Mouse (Mus musculus): ENCODE measurements around the gene Ctrc. TPM values are rescaled to one million over a fixed set of nuclear protein-coding genes. Genes with fewer than 3 reads are reported as not detected.

Gene Ctrc
- polyA plus RNA-seq, 2 experiments from 2014 or later, result not detected

DNA sequence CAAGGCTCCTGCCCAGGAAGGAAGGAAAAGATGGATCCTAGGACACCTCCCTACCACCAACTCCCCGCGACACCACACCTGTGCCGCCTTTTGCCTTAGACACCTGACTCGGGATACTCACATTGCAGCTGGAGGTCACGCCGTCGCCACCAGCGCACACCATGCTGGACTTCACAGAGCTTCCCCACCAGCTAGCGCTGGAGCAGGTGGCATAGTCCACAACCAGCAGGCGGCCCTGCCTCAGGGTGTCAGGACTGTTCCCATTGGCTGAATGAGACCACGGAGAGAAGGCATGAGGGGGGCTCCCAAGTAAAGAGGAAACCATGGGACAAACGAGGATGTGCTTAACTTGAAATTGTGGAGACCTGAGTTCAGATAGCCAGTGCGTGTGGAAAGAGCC is 27.3 kb downstream of the Ctrc start:
- ATAC-seq, result no peak

DNA sequence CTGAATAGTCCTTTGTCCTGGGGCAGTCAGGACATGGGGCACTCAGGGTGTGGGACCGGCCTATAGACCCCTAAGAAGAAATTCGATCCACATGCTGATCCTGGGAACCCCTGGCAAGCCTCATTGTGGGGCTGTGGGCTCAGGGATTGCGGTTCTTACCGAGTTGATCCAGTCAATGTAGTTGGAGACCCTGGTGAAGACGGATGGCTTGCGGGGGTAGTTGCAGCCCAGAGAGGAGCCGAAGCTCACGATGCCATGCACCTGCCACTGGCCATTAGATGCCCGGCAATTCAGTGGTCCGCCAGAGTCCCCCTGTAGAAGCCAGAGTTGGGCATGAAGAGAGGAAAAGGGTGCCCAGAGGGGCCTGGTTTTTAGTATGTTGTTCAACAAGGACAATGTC is 28.5 kb downstream of the Ctrc start:
- ATAC-seq, result no peak

DNA sequence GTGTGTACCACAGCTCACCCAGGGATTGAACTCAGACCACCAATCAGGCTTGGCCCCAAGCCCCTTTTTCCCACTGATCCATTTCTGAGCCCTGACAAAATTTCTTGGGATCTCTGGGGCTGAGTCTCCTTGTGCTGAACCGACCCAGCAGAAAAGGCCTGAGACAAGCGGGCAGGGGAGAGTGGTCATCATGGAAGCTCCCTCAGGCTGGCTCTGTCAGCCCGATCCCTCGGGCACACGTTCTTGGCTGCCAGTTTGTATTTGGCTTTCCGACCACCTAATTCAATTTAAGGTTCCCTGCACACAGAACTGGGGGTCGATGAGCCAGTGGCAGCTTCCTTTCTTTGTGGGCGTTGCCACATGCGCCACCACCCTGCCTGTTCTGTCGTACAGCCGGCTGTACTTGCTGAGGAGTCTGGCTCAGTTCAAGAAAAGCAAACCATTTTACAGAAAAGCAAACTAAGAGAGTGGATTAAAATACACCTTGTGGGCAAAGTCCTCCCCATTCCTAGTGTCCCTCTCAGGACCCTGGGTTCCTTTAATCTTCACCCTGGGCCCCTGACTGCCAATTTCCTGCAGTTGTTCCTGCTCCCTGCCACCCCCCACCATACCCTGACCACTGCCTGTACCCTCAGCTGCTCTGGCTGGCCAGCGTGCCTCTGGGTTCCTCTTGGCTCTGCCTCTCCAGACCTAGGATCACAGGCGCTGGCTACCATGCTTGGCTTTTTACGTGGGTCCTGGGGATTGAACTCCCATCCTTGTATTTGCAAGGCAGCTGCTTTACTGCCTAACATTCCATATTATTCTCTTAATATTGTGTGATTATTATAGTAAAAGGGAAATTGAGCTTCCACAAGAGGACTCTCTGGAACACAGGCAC is 29.1 kb downstream of the Ctrc start:
- no peak for ATAC-seq

DNA sequence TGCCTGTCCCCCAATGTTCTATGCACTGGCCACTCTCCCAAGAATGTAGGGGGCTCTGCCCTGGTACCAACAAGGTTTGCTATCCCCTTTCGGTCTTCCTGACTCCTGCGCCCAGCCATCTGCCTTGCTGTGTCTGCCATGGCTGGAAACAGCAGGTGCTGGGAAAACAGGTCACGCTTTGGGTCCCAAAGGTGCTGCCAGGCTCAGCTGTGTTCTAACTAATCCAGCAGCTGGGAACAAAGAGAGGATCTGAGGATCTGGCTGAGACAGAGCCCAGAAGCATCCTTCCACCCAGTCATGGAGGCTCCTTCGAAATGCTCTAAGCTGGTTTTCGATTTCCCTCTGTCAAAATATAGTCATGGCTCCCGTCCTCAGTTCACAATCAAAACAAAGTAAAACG is 29.9 kb downstream of the Ctrc start:
- ATAC-seq, result no peak

DNA sequence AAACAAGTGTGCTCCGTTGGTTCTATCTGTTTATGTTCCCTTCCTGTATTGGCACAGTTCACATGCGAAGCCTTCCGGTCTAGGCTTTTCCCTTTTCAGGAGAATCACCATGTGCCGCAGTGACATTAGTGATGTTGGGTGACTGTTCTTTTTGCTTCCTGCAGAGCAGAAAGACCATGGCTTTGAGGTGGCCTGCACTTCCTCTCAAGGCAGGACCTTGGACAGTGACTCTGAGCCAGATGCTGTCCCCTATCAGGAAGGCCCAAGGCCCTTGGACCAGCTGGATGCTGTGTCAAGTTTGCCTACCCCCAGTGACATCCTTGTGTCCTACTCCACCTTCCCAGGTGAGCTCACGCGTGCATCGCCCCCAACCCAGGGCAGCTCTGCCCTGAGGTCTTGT is 34.8 kb downstream of the Ctrc start:
- no peak for ATAC-seq

DNA sequence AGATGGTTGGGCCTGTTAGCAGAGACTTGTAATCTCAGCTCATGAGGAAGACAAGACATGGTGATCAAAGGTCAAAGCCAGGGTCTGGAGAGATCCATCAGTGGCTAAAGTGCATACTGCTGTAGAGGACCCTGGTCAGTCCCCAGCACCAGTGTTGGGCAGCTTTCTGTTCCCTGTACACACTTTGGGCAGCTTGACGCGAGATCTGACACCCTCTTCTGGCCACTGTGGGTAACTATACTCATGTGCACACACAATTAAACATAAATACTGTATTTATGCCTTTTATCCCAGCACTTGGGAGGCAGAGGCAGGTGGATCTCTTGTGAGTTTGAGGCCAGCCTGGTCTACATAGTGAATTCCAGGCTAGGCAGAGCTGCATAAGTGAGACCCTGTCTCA is 35.2 kb downstream of the Ctrc start:
- ATAC-seq, result no peak

DNA sequence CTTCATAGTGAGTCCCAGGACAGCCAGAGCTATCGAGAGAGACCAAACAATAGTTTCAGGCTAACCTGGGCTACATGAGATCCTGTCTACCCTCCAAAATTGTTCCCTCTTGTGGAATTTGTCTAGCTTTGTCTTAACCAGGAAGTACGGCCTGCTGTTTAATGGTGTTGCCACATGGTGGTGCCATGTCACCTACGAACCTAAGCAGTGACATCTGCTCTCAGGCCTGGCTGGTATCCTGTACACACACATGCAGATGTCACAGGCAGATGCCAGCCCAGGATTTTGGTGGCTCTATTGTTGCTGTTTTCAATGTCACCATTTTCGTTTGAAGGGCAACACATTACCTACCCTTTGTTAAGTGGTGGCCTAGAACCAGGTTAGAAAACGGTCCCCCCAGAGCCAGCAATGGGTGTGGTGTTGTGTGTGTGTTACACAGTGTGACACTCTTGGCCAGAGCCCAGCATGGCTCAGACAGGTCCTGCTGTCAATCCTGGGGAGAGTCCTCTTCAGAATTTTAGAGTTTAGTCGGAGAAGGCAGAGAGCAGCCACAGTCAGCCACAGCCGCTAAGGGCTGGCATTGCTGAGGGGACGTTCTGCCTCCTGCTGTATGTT is 36.2 kb downstream of the Ctrc start:
- peak; percentile 66 for ATAC-seq

DNA sequence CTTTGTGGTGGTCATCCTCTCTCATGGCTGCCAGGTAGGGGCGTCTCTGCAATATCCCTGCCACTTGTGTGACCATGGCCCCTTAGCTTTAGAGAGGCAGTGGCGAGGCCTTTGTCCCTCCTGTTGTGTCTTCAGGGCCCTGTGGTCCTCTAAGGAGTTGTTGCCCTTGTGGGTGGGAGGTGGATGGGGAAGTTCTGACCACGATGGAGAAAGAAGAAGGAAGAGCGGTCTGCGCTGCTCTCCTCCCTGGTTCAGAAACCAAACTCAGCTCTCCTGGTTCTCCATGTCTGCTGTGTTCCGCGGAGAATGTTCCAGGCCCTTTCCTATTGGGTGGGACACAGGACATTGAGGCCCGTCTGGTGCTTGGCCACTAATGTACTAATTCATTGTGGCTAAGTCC is 40.3 kb downstream of the Ctrc start:
- ATAC-seq, result no peak

DNA sequence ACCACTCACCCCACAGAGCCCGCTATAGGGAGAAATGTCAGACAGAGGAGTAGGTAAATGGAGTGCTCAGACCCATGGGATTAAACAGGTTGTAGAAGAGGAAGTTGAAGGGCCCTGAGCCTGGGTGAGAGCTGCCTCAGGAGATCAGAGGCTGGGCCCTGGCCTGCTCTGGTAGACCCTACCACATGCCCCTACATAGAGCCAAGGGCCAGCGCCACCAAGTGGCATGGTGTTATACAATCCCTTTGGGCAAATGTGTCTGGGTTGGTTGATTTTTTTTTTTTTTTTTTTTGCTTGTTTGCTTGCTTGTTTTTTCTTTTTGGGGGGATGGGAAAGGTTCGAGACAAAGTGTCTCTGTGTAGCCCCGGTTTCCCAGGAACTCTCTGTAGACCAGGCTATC is 42.1 kb downstream of the Ctrc start:
- ATAC-seq, result no peak

DNA sequence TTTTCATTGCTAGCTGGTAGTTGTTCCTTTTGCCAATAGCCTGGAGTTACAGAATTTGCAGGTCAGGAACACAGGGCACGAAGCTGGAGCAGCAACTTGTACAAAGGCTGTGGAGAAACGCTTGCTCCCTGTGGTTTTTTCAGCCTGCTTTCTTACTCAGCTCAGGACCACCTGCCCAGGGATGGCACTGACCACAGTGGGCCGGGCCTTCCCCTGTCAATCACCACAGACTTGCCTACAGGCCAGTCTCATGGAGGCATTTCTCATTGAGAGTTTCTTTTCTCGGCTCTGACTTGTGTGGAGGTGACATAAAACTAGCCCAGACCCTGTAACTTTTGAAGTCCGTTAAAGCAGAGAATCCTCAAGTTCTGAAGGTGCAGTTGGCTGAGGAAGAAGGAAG is 48.6 kb downstream of the Ctrc start:
- no peak for ATAC-seq

DNA sequence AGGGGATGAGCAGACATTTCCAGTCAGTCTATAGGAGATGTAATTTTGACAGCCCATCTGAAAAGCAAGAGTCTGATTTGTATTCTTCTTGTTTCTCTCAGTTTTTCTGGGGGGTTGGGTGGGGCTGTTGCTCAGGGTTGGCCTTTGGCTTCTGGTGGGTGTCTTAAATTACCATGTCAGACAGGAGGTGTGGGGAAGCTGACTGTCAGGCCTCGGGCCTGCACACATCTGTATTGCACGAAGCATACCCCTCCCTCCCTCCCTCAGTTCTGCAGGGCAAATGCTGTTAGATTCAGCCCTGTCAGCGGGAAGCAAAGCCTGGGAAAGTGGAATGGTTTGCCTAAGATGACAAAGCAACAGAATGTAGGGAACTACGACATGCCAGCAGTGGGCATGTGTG is 49.2 kb downstream of the Ctrc start:
- ATAC-seq, result no peak

DNA sequence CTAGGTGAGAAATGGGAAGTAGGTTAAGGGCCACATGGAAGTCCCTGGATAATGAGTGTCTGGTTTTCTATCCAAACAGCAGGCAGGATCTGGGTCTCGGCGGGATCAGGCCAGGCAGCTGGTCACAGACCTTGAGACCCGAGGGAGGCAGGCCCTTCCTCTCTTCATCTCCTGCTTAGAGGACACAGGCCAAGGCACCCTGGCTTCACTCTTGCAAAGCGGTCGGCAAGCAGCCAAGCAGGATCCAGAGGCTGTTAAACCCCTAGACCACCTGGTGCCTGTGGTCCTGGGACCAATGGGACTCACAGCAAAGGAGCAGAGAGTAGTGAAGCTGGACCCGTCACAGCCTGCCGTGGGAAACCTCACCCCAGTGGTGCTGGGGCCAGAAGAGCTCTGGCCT is 49.8 kb downstream of the Ctrc start:
- no peak for ATAC-seq

DNA sequence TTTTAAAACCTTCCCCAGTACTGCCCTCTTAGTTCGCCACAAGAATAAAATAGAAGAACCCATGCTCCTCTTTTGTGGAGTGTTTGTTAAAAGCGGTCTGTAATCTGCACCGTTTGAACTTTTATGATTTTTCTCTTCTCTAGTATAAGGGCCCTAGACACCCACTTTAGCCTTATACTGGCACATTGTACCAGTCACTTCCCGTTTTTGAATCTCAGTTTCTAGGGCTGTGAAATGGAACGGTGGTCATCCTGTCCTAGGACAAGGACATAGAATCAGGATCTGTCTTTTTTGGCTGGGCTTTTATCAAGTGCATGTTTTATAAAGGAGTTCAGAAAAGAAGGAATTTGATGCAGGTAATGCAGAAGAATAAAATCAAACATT is 52.0 kb downstream of the Ctrc start:
- no peak for ATAC-seq

DNA sequence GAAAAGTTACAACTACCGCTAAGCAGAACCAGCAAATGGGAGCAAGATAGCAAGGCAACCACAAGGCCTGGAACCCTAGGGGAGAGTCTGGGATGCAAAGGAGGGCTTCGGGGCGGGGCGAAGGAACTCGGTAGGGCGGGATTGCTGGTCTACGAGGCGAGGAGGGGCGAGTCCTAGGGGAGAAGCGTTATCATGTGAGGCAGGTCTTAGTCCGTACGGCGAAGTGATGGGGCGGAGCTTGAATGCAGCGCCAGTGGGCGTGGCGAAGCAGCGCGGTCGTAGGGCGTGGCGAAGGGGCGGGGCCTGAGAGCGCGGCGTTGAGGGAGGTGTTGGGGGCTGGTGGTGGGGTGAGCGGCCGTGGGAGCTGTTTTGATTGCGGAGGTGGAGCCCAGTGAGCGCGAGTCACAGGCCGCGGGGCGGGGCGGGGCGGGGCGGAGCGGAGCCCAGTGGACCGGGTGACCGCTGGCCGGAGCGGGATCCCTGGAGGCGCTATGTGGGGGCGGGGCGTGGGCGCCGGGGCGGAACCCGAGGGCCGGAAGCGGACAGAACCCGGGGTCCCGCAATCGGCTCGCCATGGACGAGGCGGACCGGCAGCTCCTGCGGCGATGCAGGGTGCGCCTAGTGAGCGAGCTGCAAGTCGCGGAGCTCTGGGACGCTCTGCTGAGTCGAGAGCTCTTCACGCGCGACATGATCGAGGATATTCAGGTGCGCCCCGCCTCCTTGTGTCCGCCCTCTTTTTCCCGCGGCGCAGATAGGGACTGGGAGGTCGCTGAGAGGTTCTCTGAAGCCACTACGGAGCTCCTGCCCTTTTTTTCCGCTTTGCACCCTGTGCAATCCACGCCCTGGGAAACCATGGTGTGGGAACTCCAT is 52.6 kb downstream of the Ctrc start, which contains the start of gene Casp9:
TSS of gene Casp9 (plus strand) at position 331 of the 870 bp plus-strand sequence.
- ATAC-seq, result peak; percentile 69

DNA sequence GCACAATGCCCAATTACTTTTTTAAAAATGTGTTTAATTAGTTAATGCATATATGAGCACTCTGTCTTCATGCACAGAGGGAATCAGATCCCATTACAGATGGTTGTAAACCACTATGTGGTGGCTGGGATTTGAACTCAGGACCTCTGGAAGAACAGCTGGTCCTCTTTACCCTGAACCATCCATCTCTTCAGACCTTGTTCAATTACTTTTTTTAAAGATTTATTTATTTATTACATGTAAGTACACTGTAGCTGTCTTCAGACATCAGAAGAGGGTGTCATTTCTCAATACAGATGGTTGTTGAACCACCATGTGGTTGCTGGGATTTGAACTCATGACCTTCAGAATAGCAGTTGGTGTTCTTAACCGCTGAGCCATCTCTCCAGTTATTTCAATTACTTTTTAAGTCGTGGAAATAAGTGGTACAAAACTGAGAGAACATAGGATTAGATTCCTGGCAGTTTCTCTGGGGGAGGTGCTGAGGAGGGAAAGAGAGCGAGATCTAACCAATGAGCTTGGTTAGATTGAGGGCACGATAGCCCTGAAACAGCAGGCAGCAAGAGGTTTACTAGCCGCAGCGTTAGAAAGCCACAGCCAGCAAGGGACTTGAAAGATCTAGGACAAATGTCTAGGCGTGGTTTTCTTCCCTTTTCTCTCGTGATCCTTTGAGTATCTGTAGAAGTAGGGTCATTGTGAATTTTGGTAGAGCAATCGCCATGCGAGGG is 53.4 kb downstream of the Ctrc start:
- ATAC-seq, result no peak

DNA sequence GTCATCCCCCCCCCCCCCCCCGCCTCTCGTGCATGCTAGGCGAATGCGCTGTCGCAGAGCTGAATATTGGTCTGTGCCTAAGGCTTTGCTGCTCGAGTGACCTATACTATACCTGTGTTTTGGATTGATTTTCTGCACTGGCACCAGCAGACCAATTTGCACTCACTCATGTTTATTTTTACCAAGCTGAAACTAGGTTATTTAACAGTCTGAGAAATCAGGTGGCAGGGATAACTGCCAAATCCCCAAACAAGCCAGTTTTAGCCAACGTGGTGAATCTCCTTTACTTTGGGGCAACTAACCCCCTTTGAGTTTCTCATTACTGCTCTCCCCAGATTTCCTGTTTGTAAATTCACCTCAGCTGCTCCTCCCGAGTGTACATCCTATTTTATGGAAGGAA is 54.2 kb downstream of the Ctrc start:
- no peak for ATAC-seq

DNA sequence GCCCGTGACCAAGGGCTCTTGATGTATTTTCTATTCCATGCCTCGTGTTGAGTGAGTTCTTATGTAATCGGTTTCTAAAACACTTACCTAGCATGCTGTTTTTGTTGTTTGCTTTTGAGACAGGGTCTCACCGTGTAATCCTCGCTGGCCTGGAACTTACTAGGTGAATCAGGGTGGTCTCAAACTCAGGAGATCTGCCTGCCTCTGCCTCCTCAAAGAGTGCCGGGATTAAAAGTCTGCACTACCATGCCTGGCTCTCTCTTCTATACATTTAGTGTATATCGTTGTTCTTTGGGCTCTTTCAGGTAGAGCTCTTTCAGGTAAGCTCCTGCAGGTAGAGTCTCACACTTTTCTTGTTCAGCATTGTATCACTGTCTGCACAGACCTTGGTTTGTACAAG is 54.7 kb downstream of the Ctrc start:
- no peak for ATAC-seq

DNA sequence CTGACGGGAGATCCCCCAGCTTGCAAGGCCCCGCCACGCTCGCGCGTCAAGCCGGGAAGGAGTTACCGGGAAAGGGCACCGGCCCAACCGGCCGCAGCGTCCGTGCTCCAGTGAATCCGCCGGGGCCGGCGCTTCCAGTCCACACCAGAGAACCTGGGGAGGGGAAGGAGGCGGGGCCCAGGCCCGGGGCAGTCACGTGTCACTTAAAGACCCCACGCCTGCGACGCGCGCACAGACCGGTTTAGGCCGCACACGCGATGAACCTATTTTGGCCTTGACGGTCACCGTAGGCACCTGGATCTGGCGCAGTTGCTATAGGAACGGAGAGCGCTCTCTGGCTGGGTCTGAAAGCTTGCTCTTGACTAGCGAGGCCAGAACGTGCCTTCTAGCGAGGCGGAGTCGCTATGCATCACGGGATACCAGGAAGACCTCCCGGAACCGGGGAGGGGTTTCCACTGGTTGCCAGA is 55.6 kb downstream of the Ctrc start, which contains the start of gene Dnajc16:
TSS of gene Dnajc16 (minus strand) at position 408 of the 467 bp plus-strand sequence.
- peak; percentile 83 for ATAC-seq

DNA sequence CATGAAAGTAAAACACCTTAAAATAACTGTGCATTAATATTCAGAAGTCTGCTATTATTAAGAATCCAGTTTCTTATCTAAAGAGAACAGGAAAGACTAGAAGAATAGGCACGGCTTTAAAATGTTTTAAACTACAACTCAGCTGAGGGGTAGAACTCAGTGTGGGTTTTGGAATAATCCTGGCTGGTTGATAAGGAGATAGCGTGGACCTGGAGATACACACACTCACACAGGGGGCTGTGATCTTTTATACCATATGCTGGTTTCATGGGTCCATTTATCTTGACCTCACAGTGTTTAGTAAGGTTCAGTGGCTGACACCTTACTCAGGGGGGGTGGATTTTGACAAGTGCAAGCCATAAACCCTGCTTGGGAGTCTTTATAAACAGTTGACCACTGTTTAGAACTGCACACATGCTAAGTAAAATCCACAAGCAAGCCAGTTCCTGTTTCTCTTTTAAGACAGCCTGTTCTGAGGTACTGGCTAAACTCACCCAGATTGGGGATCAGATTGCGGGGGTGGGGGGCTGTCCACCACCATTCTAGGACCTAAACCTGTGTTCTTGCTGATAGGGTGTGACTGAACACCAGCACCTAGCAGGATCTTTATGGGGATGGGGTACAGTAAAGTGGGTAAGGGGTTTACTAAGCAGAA is 56.5 kb downstream of the Ctrc start:
- no peak for ATAC-seq

DNA sequence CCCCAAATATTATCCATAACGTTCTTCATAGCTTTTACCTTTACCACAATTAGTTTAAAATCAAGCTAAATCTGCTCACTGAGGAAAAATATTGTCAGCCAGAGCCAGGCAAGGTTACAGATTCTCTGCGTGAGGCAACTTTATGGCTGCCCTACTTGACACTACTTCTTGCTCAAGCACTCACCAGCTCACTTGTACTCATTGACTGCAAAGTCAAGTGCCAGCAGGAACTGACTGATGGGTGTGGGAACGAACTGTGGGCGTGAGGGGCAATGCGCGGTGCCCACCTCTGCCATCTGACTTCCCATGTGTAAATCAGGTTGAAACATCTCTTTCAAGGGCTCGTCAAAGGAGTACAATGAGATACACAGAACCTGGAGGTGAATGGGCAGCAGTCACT is 58.7 kb downstream of the Ctrc start:
- ATAC-seq, result no peak

DNA sequence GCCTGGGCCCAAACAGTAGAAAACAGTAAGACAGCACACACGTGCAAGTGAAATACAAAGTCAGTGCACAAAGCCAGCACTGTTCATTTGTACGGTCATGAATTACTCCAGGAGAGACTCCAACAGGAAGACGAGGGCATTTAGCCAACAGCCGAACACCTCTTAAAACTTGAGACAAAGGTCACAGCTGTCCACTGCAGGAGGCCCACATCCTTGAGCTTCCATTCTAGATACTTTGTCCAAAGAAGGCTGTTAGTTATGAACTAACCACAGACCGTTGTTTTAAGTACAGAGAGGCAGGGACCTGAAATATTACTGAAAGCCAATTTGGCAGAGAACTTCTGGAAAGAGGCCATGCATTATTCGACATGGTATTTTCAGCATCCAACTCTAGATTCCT is 59.1 kb downstream of the Ctrc start:
- no peak for ATAC-seq

DNA sequence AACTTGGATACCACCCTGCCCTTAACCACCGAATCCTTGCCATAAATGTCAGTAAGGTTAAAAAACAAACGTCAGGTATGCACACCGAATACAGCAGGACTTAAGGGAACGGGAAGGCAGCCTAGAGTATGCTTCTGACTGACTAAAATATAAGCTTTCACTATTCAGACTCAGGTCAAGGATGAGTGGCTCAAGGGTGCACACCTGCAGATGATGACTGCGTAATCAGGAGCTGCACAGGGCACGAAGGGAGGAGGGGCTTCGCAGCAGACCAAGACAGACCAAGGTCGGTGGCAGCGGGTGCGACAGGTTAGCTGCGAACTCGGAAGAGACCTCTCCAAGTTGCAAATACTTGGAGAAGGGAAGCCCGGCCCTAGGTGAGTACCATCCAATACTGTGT is 60.0 kb downstream of the Ctrc start:
- ATAC-seq, result no peak
